Mouse (Mus musculus) embryonic facial prominence, embryonic 13.5 days (tissue): ENCODE measurements around the gene Scn3b. TPM values are rescaled to one million over a fixed set of nuclear protein-coding genes. Genes with fewer than 3 reads are reported as not detected.

Experiments used
- ATAC-seq: fragments of 200-750 bp; cut with Nextera tagmentation; 2 replicates; pipeline ENCODE4 v1.8.0; 2017; ENCODE audit warnings: low read depth; ENCODE audit not compliant: insufficient number of reproducible peaks, insufficient read depth, low FRiP score, low TSS enrichment
- H3K27ac ChIP-seq: fragments of 300-500 bp; sonication (generic); 2 replicates; pipeline ENCODE4 v1.5.1; 2015; ENCODE audit warnings: moderate library complexity, mild to moderate bottlenecking, inconsistent platforms
- H3K27me3 ChIP-seq: fragments of 300-500 bp; sonication (generic); 2 replicates; pipeline ENCODE4 v1.6.1; 2015; ENCODE audit warnings: mild to moderate bottlenecking, inconsistent platforms
- H3K36me3 ChIP-seq: fragments of 300-500 bp; sonication (generic); 2 replicates; pipeline ENCODE4 v1.6.1; 2015; ENCODE audit warnings: mild to moderate bottlenecking, inconsistent platforms
- H3K4me1 ChIP-seq: fragments of 300-500 bp; sonication (generic); 2 replicates; pipeline ENCODE4 v1.6.1; 2015; ENCODE audit warnings: inconsistent platforms
- H3K4me2 ChIP-seq: fragments of 300-500 bp; sonication (generic); 2 replicates; pipeline ENCODE4 v1.6.1; 2015; ENCODE audit warnings: moderate library complexity, mild to moderate bottlenecking, inconsistent platforms
- H3K4me3 ChIP-seq: fragments of 300-500 bp; sonication (generic); 2 replicates; pipeline ENCODE4 v1.5.1; 2015; ENCODE audit warnings: mild to moderate bottlenecking, inconsistent platforms
- H3K9ac ChIP-seq: fragments of 300-500 bp; sonication (generic); 2 replicates; pipeline ENCODE4 v1.6.1; 2015; ENCODE audit warnings: mild to moderate bottlenecking, inconsistent platforms
- H3K9me3 ChIP-seq: fragments of 300-500 bp; sonication (generic); 2 replicates; pipeline ENCODE4 v1.6.1; 2016; ENCODE audit warnings: inconsistent platforms
- WGBS: fragments of 180-500 bp; shearing (Covaris S2); methylation state at CpG from one replicate; pipeline ENCODE4 v1.1.7; 2015; ENCODE audit warnings: mixed read lengths; 5-methylcytosine and 5-hydroxymethylcytosine counted together
- polyA plus RNA-seq: library from polyadenylated mRNA; unstranded; fragments of >200 nt; fragmentation: Nextera tagmentation; extraction: Ambion mirVana; gene quantifications from 2 replicates; pipeline ENCODE4 v1.2.1, GENCODE M21; 2015

The Scn3b gene
- polyA plus RNA-seq, 1 experiment from 2014 or later = 2.8 TPM

DNA sequence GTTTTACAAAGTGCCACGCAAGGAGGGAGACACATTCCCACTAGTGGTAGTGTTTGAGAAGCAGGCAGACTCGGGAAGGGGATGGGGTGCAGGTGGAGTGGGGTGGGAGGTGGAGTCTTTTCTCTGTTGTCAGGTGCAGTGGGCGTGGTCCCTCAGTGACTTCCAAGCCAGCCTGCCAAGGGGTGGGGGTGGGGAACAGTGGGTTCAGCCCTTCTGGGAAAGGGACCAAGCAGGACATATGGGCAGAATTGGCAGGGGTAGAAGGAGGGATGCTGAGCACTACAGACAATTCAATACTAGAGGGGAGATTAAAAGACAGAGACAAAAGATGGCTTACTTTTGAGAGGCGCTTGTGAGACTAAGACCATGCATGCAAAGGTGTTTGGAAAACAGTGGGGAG, 63.3 kb downstream of the Scn3b start:
- Histone ChIP-seq H3K9me3 (no peaks in the 10 kb centered on the region), H3K27ac (no peak overlapping the region), H3K36me3 (no peaks in the 10 kb centered on the region), H3K4me1 (no peaks in the 10 kb centered on the region; the same call in 1 of the 2 replicates), H3K27me3 (no peaks in the 10 kb centered on the region), H3K9ac (no peak overlapping the region), H3K4me2 (no peak overlapping the region), H3K4me3 (no peak overlapping the region)
- no peak for ATAC-seq
- 76% methylated on average over 4 of the region's 4 CpGs for WGBS

DNA sequence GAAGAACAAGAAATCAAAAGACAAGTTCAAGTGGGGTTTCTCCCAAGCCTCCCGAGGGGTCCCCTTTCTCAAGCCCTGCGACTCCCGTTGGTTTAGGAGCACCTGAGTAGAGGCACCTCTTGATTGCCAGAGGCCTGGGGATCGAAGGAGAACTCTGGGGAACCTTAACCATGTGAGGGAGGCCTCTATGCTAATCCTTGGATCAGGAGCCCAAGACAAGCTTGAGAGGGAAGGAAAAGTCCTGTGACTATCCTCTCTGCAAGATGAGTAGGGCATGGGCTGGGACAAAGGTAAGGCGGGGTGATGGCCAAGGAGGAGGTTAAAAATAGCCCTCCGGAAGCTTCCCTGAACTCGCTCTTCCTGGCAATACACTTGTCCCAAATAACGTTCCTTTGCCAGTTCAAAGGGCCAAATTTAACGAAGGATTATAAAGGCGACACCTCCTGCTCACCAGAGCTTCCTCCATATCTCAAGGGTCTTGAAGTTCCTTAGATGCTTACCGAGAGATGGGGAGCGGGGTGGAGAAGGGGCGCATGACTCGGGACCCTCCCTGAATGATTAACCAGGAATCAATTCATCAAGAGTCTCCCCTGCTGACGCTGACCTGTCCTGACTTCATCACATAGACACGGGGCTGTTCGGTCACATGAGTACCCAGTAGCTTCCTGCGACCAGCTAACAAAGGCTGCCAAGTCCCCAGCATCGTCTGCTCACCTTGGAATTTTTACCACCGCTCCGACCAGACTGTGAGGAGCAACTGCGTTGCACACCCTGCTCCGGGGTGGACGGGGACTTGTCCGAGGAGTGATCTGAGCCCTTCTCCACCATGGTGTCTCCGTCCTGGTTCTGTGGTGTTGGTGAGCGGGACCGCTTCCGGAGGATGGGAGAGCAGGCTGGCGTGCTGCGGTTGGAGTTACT, 64.0 kb downstream of the Scn3b start:
- Histone ChIP-seq H3K36me3 (no peaks in the 10 kb centered on the region), H3K9ac (no peak overlapping the region), H3K27ac (no peak overlapping the region), H3K9me3 (no peaks in the 10 kb centered on the region), H3K4me1 (no peaks in the 10 kb centered on the region; the same call in 1 of the 2 replicates), H3K27me3 (no peaks in the 10 kb centered on the region), H3K4me2 (no peak overlapping the region), H3K4me3 (no peak overlapping the region)
- ATAC-seq = no peak
- WGBS = 84% methylated on average over 31 of the region's 31 CpGs

DNA sequence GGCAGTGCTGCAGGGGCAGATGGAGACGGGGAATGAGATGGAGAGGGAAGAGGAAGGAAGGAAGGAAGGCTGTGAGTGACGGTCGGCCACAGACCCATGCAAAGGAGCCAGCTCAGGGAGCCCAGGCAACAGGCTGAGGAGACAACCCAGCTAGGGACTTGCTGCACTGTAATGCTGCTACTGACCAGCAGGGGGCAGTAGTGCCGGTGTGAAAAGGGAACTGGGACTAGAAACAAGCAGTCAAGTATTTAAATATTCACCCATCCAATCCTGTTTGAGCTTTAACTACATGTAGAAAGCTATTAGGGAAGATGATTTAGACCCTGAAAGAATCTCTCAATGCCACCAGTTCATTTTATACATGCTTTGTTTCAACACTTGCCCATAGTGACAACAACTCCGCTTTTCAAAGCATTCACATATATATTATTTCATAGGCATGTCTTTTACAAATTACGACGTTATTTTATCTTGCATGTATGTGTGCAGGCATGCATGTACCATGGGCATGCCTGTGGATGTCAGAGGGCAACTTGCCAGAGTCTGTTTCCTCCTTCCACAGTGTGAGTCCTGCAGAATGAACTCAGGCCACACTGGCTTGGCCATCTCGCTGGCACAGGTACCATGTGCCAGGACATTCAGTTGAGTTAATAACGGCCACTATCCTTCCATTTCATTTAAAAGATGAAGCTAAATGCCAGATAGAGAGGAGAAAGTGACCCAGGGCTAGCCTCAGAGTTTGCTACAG, 64.8 kb downstream of the Scn3b start:
- Histone ChIP-seq H3K4me1 (no peaks in the 10 kb centered on the region; the same call in 1 of the 2 replicates), H3K36me3 (no peaks in the 10 kb centered on the region), H3K4me2 (no peak overlapping the region), H3K27ac (no peak overlapping the region), H3K27me3 (no peaks in the 10 kb centered on the region), H3K9me3 (no peaks in the 10 kb centered on the region), H3K9ac (no peak overlapping the region), H3K4me3 (no peak overlapping the region)
- no peak for ATAC-seq
- WGBS = 59% methylated on average over 9 of the region's 9 CpGs

DNA sequence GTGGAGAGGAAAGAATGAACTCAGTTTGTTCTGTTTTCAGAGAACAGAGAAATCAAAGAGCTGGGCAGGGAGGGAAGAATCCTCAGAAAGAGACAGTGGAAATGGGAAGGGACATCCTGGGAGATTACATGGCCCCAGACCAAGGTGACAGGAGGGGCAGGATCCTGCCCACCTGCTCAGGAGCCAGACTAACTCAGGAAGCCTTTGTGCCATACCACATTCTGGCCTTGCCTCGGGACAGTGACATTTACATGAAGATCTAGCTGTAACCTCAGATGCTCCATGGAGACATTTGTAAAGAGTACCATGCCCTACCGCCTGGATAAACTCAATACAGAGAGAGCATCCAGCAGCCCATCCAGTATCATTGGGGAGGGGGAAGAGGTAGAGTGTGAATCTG, 65.6 kb downstream of the Scn3b start:
- H3K4me3 ChIP-seq = no peak overlapping the region
- ATAC-seq = no peak
- H3K9ac ChIP-seq = no peak overlapping the region
- H3K4me2 ChIP-seq = no peak overlapping the region
- H3K9me3 ChIP-seq = no peaks in the 10 kb centered on the region
- H3K27ac ChIP-seq = no peak overlapping the region
- H3K4me1 ChIP-seq = no peaks in the 10 kb centered on the region; the same call in 1 of the 2 replicates
- WGBS = 74% methylated on average over 2 of the region's 2 CpGs
- H3K27me3 ChIP-seq = no peaks in the 10 kb centered on the region
- H3K36me3 ChIP-seq = no peaks in the 10 kb centered on the region

DNA sequence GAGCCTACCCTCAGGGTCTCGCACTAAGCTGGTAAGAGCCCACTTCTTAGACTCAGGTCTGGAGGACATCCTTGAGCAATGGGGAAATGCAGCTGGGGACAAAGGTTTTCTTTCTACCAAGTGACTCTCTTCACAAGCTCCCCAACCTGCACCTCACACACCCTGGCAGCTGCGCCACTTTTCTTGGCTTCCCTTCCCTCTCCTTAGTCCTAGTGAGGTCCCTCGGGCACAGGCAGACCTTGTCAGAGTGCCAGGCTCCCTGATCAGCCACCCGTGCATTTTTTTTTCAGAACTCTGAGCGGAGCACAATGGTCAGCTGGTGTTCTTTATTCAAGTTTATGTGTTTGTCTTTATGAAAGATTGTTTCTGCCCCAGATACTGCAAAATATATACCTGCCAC, 67.7 kb downstream of the Scn3b start:
- Histone ChIP-seq H3K4me1 (no peaks in the 10 kb centered on the region; the same call in 1 of the 2 replicates), H3K27ac (no peak overlapping the region), H3K4me3 (no peak overlapping the region), H3K4me2 (no peak overlapping the region), H3K9ac (no peak overlapping the region), H3K27me3 (no peaks in the 10 kb centered on the region), H3K9me3 (no peaks in the 10 kb centered on the region), H3K36me3 (no peaks in the 10 kb centered on the region)
- no peak for ATAC-seq
- 65% methylated on average over 5 of the region's 5 CpGs for WGBS

DNA sequence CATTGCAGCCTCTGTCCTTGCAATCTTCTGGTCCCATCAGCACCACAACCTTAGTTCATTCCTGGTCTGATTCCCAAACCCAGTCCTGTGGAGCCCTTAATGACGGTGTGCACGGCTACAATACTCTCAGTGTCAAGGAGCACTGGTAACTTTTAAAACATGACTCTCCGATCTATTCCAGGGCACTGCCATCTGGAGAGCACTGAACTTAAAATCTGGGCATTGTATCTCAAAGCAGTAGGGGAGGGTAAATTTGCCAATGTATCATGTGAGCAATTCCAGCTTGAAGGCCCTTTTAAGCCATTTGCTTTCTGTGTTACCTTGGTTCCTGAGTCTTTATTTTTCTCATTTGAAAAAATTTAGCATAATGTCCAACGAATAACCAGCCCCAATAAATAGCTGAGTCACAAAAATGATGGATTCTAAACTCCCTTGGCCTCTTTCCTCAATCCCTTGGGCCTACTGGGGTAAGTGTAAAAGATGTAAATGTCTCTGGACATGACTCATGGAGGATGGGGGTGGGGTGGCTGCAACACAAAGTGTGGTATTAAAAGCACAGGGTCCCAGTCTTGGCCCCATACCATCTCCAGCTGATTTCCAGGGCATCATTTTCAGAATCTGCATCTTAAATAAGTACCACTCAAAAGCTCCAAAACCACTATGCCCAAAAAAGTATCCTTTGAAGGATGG, 68.3 kb downstream of the Scn3b start:
- Histone ChIP-seq H3K27ac (no peak overlapping the region), H3K36me3 (no peaks in the 10 kb centered on the region), H3K27me3 (no peaks in the 10 kb centered on the region), H3K9ac (no peak overlapping the region), H3K4me3 (no peak overlapping the region), H3K9me3 (no peaks in the 10 kb centered on the region), H3K4me1 (no peaks in the 10 kb centered on the region; the same call in 1 of the 2 replicates), H3K4me2 (no peak overlapping the region)
- 77% methylated on average over 4 of the region's 4 CpGs for WGBS
- no peak for ATAC-seq

DNA sequence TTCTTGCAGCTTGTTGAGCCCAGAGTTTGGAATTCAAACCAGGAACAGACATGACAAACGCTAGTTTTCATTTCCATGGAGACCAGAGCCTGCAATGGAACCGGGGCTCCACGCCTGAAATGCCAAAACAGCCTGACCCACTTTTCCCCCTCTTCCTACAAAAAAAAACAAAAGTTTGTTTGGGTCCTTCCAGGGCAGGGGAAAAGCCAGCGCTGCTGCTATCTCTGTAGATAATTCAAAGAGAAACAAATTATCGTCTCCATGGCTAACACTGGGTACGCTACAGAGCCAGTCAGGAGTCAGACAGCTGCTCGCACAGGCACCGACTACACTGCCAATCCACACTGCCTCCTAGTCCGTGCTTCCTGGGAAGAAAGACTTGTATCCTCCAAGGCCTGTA, 70.6 kb downstream of the Scn3b start:
- H3K36me3 ChIP-seq = no peaks in the 10 kb centered on the region
- H3K27me3 ChIP-seq = no peaks in the 10 kb centered on the region
- no peak overlapping the region for H3K9ac ChIP-seq
- H3K9me3 ChIP-seq = no peaks in the 10 kb centered on the region
- no peak overlapping the region for H3K27ac ChIP-seq
- peaks cover 1% of the 10 kb centered on the region for H3K4me1 ChIP-seq
- WGBS = 63% methylated on average over 9 of the region's 9 CpGs
- ATAC-seq = no peak
- H3K4me2 ChIP-seq = no peak overlapping the region
- H3K4me3 ChIP-seq = no peak overlapping the region

Other genes starting within 250 kb of the Scn3b start
- not detected in 2 replicates for gene Olfr981, start 247.8 kb upstream of the Scn3b start, polyA plus RNA-seq
- not detected in 2 replicates for gene Olfr982, start 195.4 kb upstream of the Scn3b start, polyA plus RNA-seq
- gene Olfr983, start 175.6 kb upstream of the Scn3b start, polyA plus RNA-seq = not detected in 2 replicates
- not detected in 2 replicates for gene Olfr984, start 155.0 kb upstream of the Scn3b start, polyA plus RNA-seq
- gene Olfr985, start 139.0 kb upstream of the Scn3b start, polyA plus RNA-seq = not detected in 2 replicates
- gene Tmem225, start 121.1 kb upstream of the Scn3b start, polyA plus RNA-seq = not detected in 2 replicates
- gene Olfr986, start 88.3 kb upstream of the Scn3b start, polyA plus RNA-seq = not detected in 2 replicates
- gene Zfp202, start 76.9 kb upstream of the Scn3b start, polyA plus RNA-seq = 6.9 and 8.1 TPM in 2 replicates